Mouse (Mus musculus): ENCODE data around the gene Lta.

The Lta gene

GRCm38 (mm10) chr17:35157254-35157653, 47.9 kb downstream of the Lta start:
- no peak for DNase-seq (ENCODE audit: low spot score)

DNA sequence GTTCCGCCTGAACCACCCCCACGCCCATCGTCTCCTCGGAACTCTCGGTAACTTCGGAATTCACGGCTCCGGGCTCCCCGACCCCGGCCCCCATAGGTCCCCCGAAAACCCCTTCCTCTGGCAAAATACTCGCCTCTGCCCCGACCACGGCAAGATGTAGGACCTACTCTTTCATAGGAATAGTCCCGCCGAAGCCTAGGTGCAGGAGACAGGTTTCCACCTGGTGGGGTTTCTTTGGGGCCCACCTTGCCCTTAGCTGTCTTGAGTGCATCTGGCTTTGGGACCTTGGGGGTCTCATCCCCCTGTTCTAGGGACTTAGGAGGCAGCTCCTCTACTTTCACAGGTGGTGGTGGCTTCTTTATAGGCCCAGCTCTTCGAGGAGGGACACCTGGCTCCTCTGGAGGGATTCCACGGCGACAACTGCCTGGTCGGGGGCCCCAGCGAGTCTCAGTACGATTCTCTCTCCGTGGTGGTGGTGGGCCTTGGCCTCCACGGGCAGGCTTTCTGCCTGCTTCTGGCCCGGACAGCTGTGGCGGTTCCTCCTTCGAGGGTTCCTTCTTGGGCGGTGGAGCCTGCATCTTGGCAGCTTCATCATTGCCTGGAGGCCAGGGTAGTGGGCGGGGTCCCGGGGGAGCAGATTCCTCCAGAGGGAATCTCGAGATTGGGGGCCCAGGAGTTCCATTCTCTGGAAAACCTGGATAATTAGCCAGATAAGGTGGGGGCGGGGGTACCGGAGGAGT, 48.5 kb downstream of the Lta start:
- DNase-seq (ENCODE audit: low spot score), result no peak

GRCm38 (mm10) chr17:35155451-35155850, 49.7 kb downstream of the Lta start:
- DNase-seq (ENCODE audit: low spot score), result no peak

- no peak for DNase-seq (ENCODE audit: low spot score)
Measured at GRCm38 (mm10) chr17:35154616-35155015, 50.5 kb downstream of the Lta start.

DNA sequence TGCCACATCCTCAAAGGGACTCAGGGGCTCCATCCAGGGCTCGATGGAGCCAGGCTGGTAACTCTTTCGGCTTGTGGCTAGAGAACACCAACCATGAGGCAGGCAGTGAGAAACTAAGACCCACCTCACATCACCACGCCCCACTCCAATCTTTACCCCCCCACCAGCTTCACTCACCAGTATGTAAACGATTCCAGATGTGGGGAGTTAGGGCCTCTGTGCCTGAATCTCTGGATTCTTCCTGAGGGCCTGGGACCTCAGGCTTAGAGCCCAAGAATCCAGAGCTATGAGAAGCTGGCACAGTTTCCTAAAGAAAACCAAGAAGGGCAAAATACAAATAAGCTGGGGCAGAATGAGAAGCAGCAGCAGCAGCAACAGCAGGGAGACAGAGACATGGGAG, 51.2 kb downstream of the Lta start:
- no peak for DNase-seq (ENCODE audit: low spot score)
